Mouse (Mus musculus) liver, embryonic 14.5 days (tissue): ENCODE data around the gene Nsd2.

Source experiments
- CTCF ChIP-seq: IDR thresholded peaks from 2 replicates; pipeline ENCODE4 v1.5.1; 2016; ENCODE audit warnings: antibody characterized with exemption, low read depth, control low read depth
- EP300 ChIP-seq: IDR thresholded peaks from 2 replicates; pipeline ENCODE4 v1.6.1; 2016; ENCODE audit warnings: antibody characterized with exemption, low read depth

GRCm38 (mm10) chr5:33819141-33819875, 1.2 kb upstream of the Nsd2 start:
- TF ChIP-seq CTCF (no peak), EP300 (no peak)
